ENCODE assay signal across 8 mouse cellular contexts in genomic region chr12:70825651-70826317, GRCm38 (mm10). TPM values are rescaled to one million over a fixed set of nuclear protein-coding genes. Genes with fewer than 3 reads are reported as not detected.
DNase-seq lines count a peak whose midpoint lies in the region; ATAC-seq lines count a peak whose summit lies in the region.

No protein-coding gene starts in this region.

- peak overlapping the region; percentile 67 for H3K4me2 ChIP-seq in embryonic facial prominence, embryonic 15.5 days (replicated peaks)
- H3K4me2 ChIP-seq in hindbrain, embryonic 11.5 days (replicated peaks; ENCODE audit: low read depth, low read length): peak overlapping the region; percentile 78
- peak overlapping the region; percentile 88 for H3K4me2 ChIP-seq in midbrain, embryonic 16.5 days (ENCODE audit: low read length)

- DNase-seq in layer of hippocampus, adult 8-10 months (ENCODE audit: low spot score in 2 of 2): peak; percentile 43 to 44
- no peak for DNase-seq in layer of hippocampus, adult 11-12 months (ENCODE audit: low spot score)
- DNase-seq in ZHBTc4 (ENCODE audit: low read depth, low spot score): peak; percentile 67
- DNase-seq in hindbrain, embryonic 11.5 days (ENCODE audit: low spot score): no peak
- peak; percentile 48 for DNase-seq in liver
- no peak for DNase-seq in thymus, adult 18-20 months

- H3K36me3 ChIP-seq in embryonic facial prominence, embryonic 15.5 days: no peaks in the 10 kb centered on the region
- no peaks in the 10 kb centered on the region for H3K36me3 ChIP-seq in hindbrain, embryonic 11.5 days (ENCODE audit: control insufficient read depth, insufficient read depth, low read length)
- no peaks in the 10 kb centered on the region for H3K36me3 ChIP-seq in midbrain, embryonic 16.5 days (ENCODE audit: control insufficient read depth, insufficient read depth, low read length)

- H3K27me3 ChIP-seq in embryonic facial prominence, embryonic 15.5 days: no peaks in the 10 kb centered on the region
- no peaks in the 10 kb centered on the region for H3K27me3 ChIP-seq in hindbrain, embryonic 11.5 days (ENCODE audit: control insufficient read depth, insufficient read depth, low read length)
- no peaks in the 10 kb centered on the region for H3K27me3 ChIP-seq in midbrain, embryonic 16.5 days (ENCODE audit: control insufficient read depth, insufficient read depth, low read depth, low read length)

- peak; percentile 32 for ATAC-seq in embryonic facial prominence, embryonic 15.5 days (ENCODE audit: insufficient number of reproducible peaks, low FRiP score, low TSS enrichment, low read depth)
- ATAC-seq in hindbrain, embryonic 11.5 days (ENCODE audit: low FRiP score): peak; percentile 76
- peak; percentile 69 for ATAC-seq in midbrain, embryonic 16.5 days

- peaks cover 35% of the 10 kb centered on the region for H3K4me1 ChIP-seq in embryonic facial prominence, embryonic 15.5 days
- 0 out of 2 replicates have a peak, but pooled peaks cover 2% of the 10 kb centered on the region for H3K4me1 ChIP-seq in hindbrain, embryonic 11.5 days (replicated peaks; ENCODE audit: control insufficient read depth, insufficient read depth, low read length)
- peaks cover 35% of the 10 kb centered on the region for H3K4me1 ChIP-seq in midbrain, embryonic 16.5 days (ENCODE audit: control insufficient read depth, insufficient read depth, low read length)

- H3K9me3 ChIP-seq in embryonic facial prominence, embryonic 15.5 days (replicated peaks): no peaks in the 10 kb centered on the region
- H3K9me3 ChIP-seq in hindbrain, embryonic 11.5 days (ENCODE audit: control insufficient read depth, low read length): no peaks in the 10 kb centered on the region
- H3K9me3 ChIP-seq in midbrain, embryonic 16.5 days (replicated peaks; ENCODE audit: control insufficient read depth, low read length, poor library complexity, severe bottlenecking): no peaks in the 10 kb centered on the region

- 0% methylated on average over 55 of the region's 55 CpGs for WGBS in embryonic facial prominence, embryonic 15.5 days
- WGBS in hindbrain, embryonic 11.5 days: under 1% methylated on average over 54 of the region's 55 CpGs
- whole genome bisulfite sequencing in midbrain, embryonic 16.5 days: under 1% methylated on average over 54 of the region's 55 CpGs

- peak overlapping the region; percentile 92 for H3K4me3 ChIP-seq in embryonic facial prominence, embryonic 15.5 days (replicated peaks)
- peak overlapping the region; percentile 73 for H3K4me3 ChIP-seq in hindbrain, embryonic 11.5 days (ENCODE audit: low read depth, low read length)
- peak overlapping the region; percentile 76 for H3K4me3 ChIP-seq in midbrain, embryonic 16.5 days (ENCODE audit: low read depth, low read length)

- peak overlapping the region; percentile 93 for H3K9ac ChIP-seq in embryonic facial prominence, embryonic 15.5 days
- peak overlapping the region; percentile 76 for H3K9ac ChIP-seq in hindbrain, embryonic 11.5 days (ENCODE audit: low read depth, low read length)
- H3K9ac ChIP-seq in midbrain, embryonic 16.5 days (ENCODE audit: low read depth, low read length): peak overlapping the region; percentile 83

- peak overlapping the region; percentile 99 for H3K27ac ChIP-seq in embryonic facial prominence, embryonic 15.5 days (replicated peaks)
- H3K27ac ChIP-seq in hindbrain, embryonic 11.5 days (ENCODE audit: low read depth, low read length): peak overlapping the region; percentile 92
- H3K27ac ChIP-seq in midbrain, embryonic 16.5 days (ENCODE audit: low read length): peak overlapping the region; percentile 82

RNA-seq across cellular contexts. Expression of gene Frmd6, which starts 0.5 kb away (rescaled TPM):
- 10 to 100 TPM; 17.7 to 24.5 (median 21.4) TPM for total RNA-seq in layer of hippocampus, adult 8-10 months (2022)
- 60.1 and 61.6 TPM in 2 replicates for polyA plus RNA-seq in embryonic facial prominence, embryonic 15.5 days (2015; fragmentation: Nextera tagmentation; extraction: Ambion mirVana)
- polyA plus RNA-seq in hindbrain, embryonic 11.5 days (2014; fragmentation: Nextera tagmentation; extraction: Ambion mirVana): 18.5 and 23.5 TPM in 2 replicates
- polyA plus RNA-seq in midbrain, embryonic 16.5 days (2015; fragmentation: Nextera tagmentation; extraction: Ambion mirVana): 8.1 and 8.3 TPM in 2 replicates

Comparison
In these comparisons a context has a peak if more than half of its experiments do, and no peak if none do; other contexts are left out.
1. DNase-seq: peak in layer of hippocampus, adult 8-10 months (2 of 2), ZHBTc4 (single experiment) and liver (single experiment); none in layer of hippocampus, adult 11-12 months (single experiment), hindbrain, embryonic 11.5 days (single experiment) and thymus, adult 18-20 months (0 of 2).
2. Peak in every context shown above with its lines, with median percentiles within 50 percentile points of each other: ATAC-seq, H3K27ac ChIP-seq, H3K4me2 ChIP-seq, H3K4me3 ChIP-seq and H3K9ac ChIP-seq.